Mouse (Mus musculus) kidney, embryonic 14.5 days (tissue): Measurements from ENCODE around the gene Gm10720. TPM values are rescaled to one million over a fixed set of nuclear protein-coding genes. Genes with fewer than 3 reads are reported as not detected.
"Not testable (repeated sequence)": the region's sequence is repeated elsewhere in the genome, so short reads cannot be mapped to it uniquely, and the experiment has no call there.

Experiments
- ATAC-seq: fragments of 200-750 bp; cut with Nextera tagmentation; 2 replicates; pipeline ENCODE4 v1.8.0; 2017; ENCODE audit warnings: moderate number of reproducible peaks, mild to moderate bottlenecking, moderate TSS enrichment, moderate library complexity; ENCODE audit not compliant: low FRiP score, low TSS enrichment
- H3K27ac ChIP-seq: fragments of 300-500 bp; sonication (generic); 2 replicates; pipeline ENCODE4 v1.5.1; 2014; ENCODE audit warnings: low read depth, mild to moderate bottlenecking, low read length, moderate library complexity, mixed read lengths
- H3K27me3 ChIP-seq: fragments of 300-500 bp; sonication (generic); 2 replicates; pipeline ENCODE4 v1.6.1; 2014; ENCODE audit warnings: mild to moderate bottlenecking, low read length; ENCODE audit not compliant: control insufficient read depth, insufficient read depth
- H3K36me3 ChIP-seq: fragments of 300-500 bp; sonication (generic); 2 replicates; pipeline ENCODE4 v1.6.1; 2014; ENCODE audit warnings: low read length, mixed read lengths; ENCODE audit not compliant: control insufficient read depth, insufficient read depth
- H3K4me1 ChIP-seq: fragments of 300-500 bp; sonication (generic); 2 replicates; pipeline ENCODE4 v1.6.1; 2014; ENCODE audit warnings: low read length, mixed read lengths; ENCODE audit not compliant: control insufficient read depth, insufficient read depth
- H3K4me2 ChIP-seq: fragments of 300-500 bp; sonication (generic); replicated peaks from 2 replicates; pipeline ENCODE4 v1.6.1; 2014; ENCODE audit warnings: low read depth, mild to moderate bottlenecking, low read length
- H3K4me3 ChIP-seq: fragments of 300-500 bp; sonication (generic); 2 replicates; pipeline ENCODE4 v1.5.1; 2014; ENCODE audit warnings: mild to moderate bottlenecking, low read length
- H3K9ac ChIP-seq: fragments of 300-500 bp; sonication (generic); 2 replicates; pipeline ENCODE4 v1.6.1; 2014; ENCODE audit warnings: low read depth, mild to moderate bottlenecking, low read length, moderate library complexity
- H3K9me3 ChIP-seq: fragments of 300-500 bp; sonication (generic); 2 replicates; pipeline ENCODE4 v1.6.1; 2016; ENCODE audit warnings: low read length; ENCODE audit not compliant: control insufficient read depth
- WGBS: fragments of 180-500 bp; shearing (Covaris S2); extraction: QIAGEN DNeasy Blood & Tissue Kit; methylation state at CpG from one replicate; pipeline ENCODE4 v1.1.7; 2014; 5-methylcytosine and 5-hydroxymethylcytosine counted together
- polyA plus RNA-seq: library from polyadenylated mRNA; unstranded; fragments of >200 nt; fragmentation: Nextera tagmentation; extraction: Ambion mirVana; gene quantifications from 2 replicates; pipeline ENCODE4 v1.2.1, GENCODE M21; 2014

Gm10720 gene
- polyA plus RNA-seq, 1 experiment from 2014 or later, result not detected

DNA sequence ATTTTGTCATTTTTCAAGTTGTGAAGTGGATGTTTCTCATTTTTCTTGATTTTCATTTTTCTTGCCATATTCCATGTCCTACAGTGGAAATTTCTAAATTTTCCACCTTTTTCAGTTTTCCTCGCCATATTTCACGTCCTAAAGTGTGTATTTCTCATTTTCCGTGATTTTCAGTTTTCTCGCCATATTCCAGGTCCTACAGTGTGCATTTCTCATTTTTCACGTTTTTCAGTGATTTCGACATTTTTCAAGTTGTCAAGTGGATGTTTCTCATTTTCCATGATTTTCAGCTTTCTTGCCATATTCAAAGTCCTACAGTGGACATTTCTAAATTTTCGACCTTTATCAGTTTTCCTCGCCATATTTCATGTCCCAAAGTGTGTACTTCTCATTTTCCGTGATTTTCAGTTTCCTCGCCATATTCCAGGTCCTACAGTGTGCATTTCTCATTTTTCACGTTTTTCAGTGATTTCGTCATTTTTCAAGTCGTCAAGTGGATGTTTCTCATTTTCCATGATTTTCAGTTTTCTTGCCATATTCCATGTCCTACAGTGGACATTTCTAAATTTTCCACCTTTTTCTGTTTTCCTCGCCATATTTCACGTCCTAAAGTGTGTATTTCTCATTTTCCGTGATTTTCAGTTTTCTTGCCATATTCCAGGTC is 8.7 kb downstream of the Gm10720 start:
- H3K9ac ChIP-seq, H3K27me3 ChIP-seq, H3K4me1 ChIP-seq, ATAC-seq, H3K36me3 ChIP-seq, H3K4me3 ChIP-seq, H3K9me3 ChIP-seq, H3K27ac ChIP-seq, H3K4me2 ChIP-seq: not testable (repeated sequence)
- 71% methylated on average over 15 of the region's 16 CpGs for WGBS

DNA sequence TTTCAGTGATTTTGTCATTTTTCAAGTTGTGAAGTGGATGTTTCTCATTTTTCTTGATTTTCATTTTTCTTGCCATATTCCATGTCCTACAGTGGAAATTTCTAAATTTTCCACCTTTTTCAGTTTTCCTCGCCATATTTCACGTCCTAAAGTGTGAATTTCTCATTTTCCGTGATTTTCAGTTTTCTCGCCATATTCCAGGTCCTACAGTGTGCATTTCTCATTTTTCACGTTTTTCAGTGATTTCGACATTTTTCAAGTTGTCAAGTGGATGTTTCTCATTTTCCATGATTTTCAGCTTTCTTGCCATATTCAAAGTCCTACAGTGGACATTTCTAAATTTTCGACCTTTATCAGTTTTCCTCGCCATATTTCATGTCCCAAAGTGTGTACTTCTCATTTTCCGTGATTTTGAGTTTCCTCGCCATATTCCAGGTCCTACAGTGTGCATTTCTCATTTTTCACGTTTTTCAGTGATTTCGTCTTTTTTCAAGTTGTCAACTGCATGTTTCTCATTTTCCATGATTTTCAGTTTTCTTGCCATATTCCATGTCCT is 9.5 kb downstream of the Gm10720 start, which contains the start of gene Gm10717:
TSS of gene Gm10717 (plus strand) at position 506 of the 556 bp plus-strand sequence.
- H3K36me3 ChIP-seq, H3K27ac ChIP-seq, ATAC-seq, H3K4me1 ChIP-seq, H3K9ac ChIP-seq, H3K27me3 ChIP-seq, H3K4me2 ChIP-seq, H3K4me3 ChIP-seq, H3K9me3 ChIP-seq: not testable (repeated sequence)
- 78% methylated on average over 12 of the region's 12 CpGs for WGBS

- H3K9ac ChIP-seq, H3K4me3 ChIP-seq, H3K4me1 ChIP-seq, H3K36me3 ChIP-seq, ATAC-seq, H3K4me2 ChIP-seq, H3K9me3 ChIP-seq, H3K27me3 ChIP-seq, H3K27ac ChIP-seq: not testable (repeated sequence)
- WGBS, result 61% methylated on average over 4 of the region's 6 CpGs
Observed at GRCm38 (mm10) chr9:3025653-3026052, 10.2 kb downstream of the Gm10720 start.

DNA sequence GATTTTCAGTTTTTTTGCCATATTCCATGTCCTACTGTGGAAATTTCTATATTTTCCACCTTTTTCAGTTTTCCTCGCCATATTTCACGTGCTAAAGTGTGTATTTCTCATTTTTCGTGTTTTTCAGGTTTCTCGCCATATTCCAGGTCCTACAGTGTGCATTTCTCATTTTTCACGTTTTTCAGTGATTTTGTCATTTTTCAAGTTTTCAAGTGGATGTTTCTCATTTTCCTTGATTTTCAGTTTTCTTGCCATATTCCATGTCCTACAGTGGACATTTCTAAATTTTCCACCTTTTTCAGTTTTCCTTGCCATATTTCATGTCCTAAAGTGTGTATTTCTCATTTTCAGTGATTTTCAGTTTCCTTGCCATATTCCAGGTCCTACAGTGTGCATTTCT is 10.7 kb downstream of the Gm10720 start:
- not testable (repeated sequence) for H3K4me1 ChIP-seq, H3K36me3 ChIP-seq, H3K27ac ChIP-seq, H3K9ac ChIP-seq, H3K27me3 ChIP-seq, H3K4me3 ChIP-seq, H3K9me3 ChIP-seq, ATAC-seq, H3K4me2 ChIP-seq
- WGBS, result 75% methylated on average over 5 of the region's 5 CpGs

DNA sequence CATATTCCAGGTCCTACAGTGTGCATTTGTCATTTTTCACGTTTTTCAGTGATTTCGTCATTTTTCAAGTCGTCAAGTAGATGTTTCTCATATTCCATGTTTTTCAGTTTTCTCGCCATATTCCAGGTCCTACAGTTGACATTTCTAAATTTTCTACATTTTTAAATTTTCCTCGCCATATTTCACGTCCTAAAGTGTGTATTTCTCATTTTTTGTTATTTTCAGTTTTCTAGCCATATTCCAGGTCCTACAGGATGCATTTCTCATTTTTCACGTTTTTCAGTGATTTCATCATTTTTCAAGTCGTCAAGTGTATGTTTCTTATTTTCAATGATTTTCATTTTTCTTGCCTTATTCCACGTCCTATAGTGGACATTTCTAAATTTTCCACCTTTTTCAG is 11.3 kb downstream of the Gm10720 start:
- WGBS, result 70% methylated on average over 9 of the region's 9 CpGs
- H3K36me3 ChIP-seq, H3K4me3 ChIP-seq, H3K27me3 ChIP-seq, H3K4me2 ChIP-seq, H3K9ac ChIP-seq, H3K9me3 ChIP-seq, ATAC-seq, H3K27ac ChIP-seq, H3K4me1 ChIP-seq: not testable (repeated sequence)

- not testable (repeated sequence) for H3K9ac ChIP-seq, ATAC-seq, H3K4me3 ChIP-seq, H3K36me3 ChIP-seq, H3K4me2 ChIP-seq, H3K4me1 ChIP-seq, H3K27ac ChIP-seq, H3K27me3 ChIP-seq, H3K9me3 ChIP-seq
- WGBS, result 73% methylated on average over 9 of the region's 9 CpGs
Observed at GRCm38 (mm10) chr9:3027200-3027599, 11.7 kb downstream of the Gm10720 start.

GRCm38 (mm10) chr9:3029276-3030000 is 14.0 kb downstream of the Gm10720 start:
- H3K4me1 ChIP-seq, H3K27me3 ChIP-seq, H3K36me3 ChIP-seq, H3K27ac ChIP-seq, H3K4me2 ChIP-seq, ATAC-seq, H3K9me3 ChIP-seq, H3K9ac ChIP-seq, H3K4me3 ChIP-seq: not testable (repeated sequence)
- 67% methylated on average over 12 of the region's 16 CpGs for WGBS

- H3K27ac ChIP-seq, H3K27me3 ChIP-seq, H3K9me3 ChIP-seq, H3K36me3 ChIP-seq, H3K4me1 ChIP-seq, H3K9ac ChIP-seq, ATAC-seq, H3K4me3 ChIP-seq, H3K4me2 ChIP-seq: not testable (repeated sequence)
- WGBS, result 76% methylated on average over 2 of the region's 10 CpGs
Observed at GRCm38 (mm10) chr9:3030677-3031318, 15.3 kb downstream of the Gm10720 start.

- H3K4me2 ChIP-seq, H3K9ac ChIP-seq, H3K36me3 ChIP-seq, H3K4me1 ChIP-seq, H3K9me3 ChIP-seq, H3K4me3 ChIP-seq, H3K27me3 ChIP-seq, ATAC-seq, H3K27ac ChIP-seq: not testable (repeated sequence)
- no CpG with 5 or more reads among the region's 8 CpGs for WGBS
Observed at GRCm38 (mm10) chr9:3034299-3034698, 18.8 kb downstream of the Gm10720 start, which contains the start of gene Gm17535. TSS of gene Gm17535 (plus strand) at chr9:3034599.
